Mouse (Mus musculus): ENCODE results near the gene Slc13a3.
A peak's percentile ranks its signal among the peaks of the same experiment; 100 is the strongest.

The Slc13a3 gene

GRCm38 (mm10) chr2:165413884-165414283, 59.1 kb downstream of the Slc13a3 start:
- no peak for DNase-seq (ENCODE audit: low read depth)

GRCm38 (mm10) chr2:165407700-165408301, 65.2 kb downstream of the Slc13a3 start:
- DNase-seq (ENCODE audit: low read depth), result peak; percentile 91

- peak; percentile 62 for DNase-seq (ENCODE audit: low read depth)
These were observed 67.7 kb downstream of the Slc13a3 start for GRCm38 (mm10) chr2:165405351-165405750.

GRCm38 (mm10) chr2:165404951-165405350, 68.1 kb downstream of the Slc13a3 start:
- DNase-seq (ENCODE audit: low read depth), result no peak

- DNase-seq (ENCODE audit: low read depth), result no peak
These were observed 74.8 kb downstream of the Slc13a3 start for GRCm38 (mm10) chr2:165398164-165398785.

GRCm38 (mm10) chr2:165397502-165398163, 75.4 kb downstream of the Slc13a3 start:
- no peak for DNase-seq (ENCODE audit: low read depth)

GRCm38 (mm10) chr2:165396831-165397501, 76.1 kb downstream of the Slc13a3 start:
- no peak for DNase-seq (ENCODE audit: low read depth)

- DNase-seq (ENCODE audit: low read depth), result peak; percentile 88
These were observed 80.9 kb downstream of the Slc13a3 start for GRCm38 (mm10) chr2:165392156-165392555.

- DNase-seq (ENCODE audit: low read depth), result peak; percentile 89
These were observed 81.5 kb downstream of the Slc13a3 start for GRCm38 (mm10) chr2:165391561-165391960.

- DNase-seq (ENCODE audit: low read depth), result no peak
These were observed 83.6 kb downstream of the Slc13a3 start for GRCm38 (mm10) chr2:165389299-165389952.

GRCm38 (mm10) chr2:165387844-165388495, 85.1 kb downstream of the Slc13a3 start, which contains the start of gene Zfp334:
Gene Zfp334 (minus strand): TSS chr2:165388259.
- DNase-seq (ENCODE audit: low read depth), result peak; percentile 98

- peak; percentile 35 for DNase-seq (ENCODE audit: low read depth)
These were observed 85.7 kb downstream of the Slc13a3 start for GRCm38 (mm10) chr2:165387370-165387769.

- no peak for DNase-seq (ENCODE audit: low read depth)
These were observed 93.0 kb downstream of the Slc13a3 start for GRCm38 (mm10) chr2:165380050-165380449.

GRCm38 (mm10) chr2:165376001-165376400, 97.0 kb downstream of the Slc13a3 start:
- peak; percentile 45 for DNase-seq (ENCODE audit: low read depth)

- DNase-seq (ENCODE audit: low read depth), result peak; percentile 58
These were observed 97.6 kb downstream of the Slc13a3 start for GRCm38 (mm10) chr2:165375478-165375877.

GRCm38 (mm10) chr2:165371066-165371465, 102.0 kb downstream of the Slc13a3 start:
- DNase-seq (ENCODE audit: low read depth), result peak; percentile 61

GRCm38 (mm10) chr2:165370348-165370747, 102.7 kb downstream of the Slc13a3 start:
- no peak for DNase-seq (ENCODE audit: low read depth)

- DNase-seq (ENCODE audit: low read depth), result no peak
These were observed 104.5 kb downstream of the Slc13a3 start, which contains the start of gene Zfp663 for GRCm38 (mm10) chr2:165368496-165368895. Gene Zfp663 (minus strand): TSS chr2:165368729.

- no peak for DNase-seq (ENCODE audit: low read depth)
These were observed 105.1 kb downstream of the Slc13a3 start for GRCm38 (mm10) chr2:165367868-165368439.

GRCm38 (mm10) chr2:165367047-165367520, 105.9 kb downstream of the Slc13a3 start:
- DNase-seq (ENCODE audit: low read depth), result peak; percentile 62

All from NIH3T3 (cell line).